Mouse (Mus musculus): Measurements from ENCODE around the gene Mamdc2.

The Mamdc2 gene

GRCm38 (mm10) chr19:23435731-23436130, 12.5 kb downstream of the Mamdc2 start:
- DNase-seq (ENCODE audit: low read depth in 2 of 2, low spot score in 2 of 2) = no peak

DNA sequence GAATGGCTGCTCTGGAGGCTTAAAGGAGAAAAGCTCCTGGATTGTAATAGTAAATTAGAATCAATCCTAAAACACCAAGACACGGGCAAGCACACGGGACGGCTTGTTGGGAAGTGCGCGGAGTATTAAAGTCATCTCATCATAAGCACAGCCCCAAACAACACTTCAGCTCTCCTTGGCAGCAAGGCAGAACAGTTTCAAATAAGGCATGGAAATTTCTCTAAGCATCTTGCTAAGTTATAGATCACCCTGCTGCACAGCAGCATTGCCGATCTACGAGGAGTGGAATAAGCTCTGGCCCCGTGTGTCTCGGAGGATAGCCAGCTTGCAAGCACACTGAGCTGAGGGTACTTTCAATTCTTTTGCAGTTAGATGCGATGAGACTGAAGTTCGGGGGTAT, 13.8 kb downstream of the Mamdc2 start:
- no peak for DNase-seq (ENCODE audit: low read depth in 2 of 2, low spot score in 2 of 2)

- DNase-seq (ENCODE audit: low read depth in 2 of 2, low spot score in 2 of 2) = no peak
Observed at GRCm38 (mm10) chr19:23417668-23418067, 30.6 kb downstream of the Mamdc2 start.

GRCm38 (mm10) chr19:23410800-23411199, 37.4 kb downstream of the Mamdc2 start:
- no peak for DNase-seq (ENCODE audit: low read depth in 2 of 2, low spot score in 2 of 2)

GRCm38 (mm10) chr19:23410328-23410727, 37.9 kb downstream of the Mamdc2 start:
- DNase-seq (ENCODE audit: low read depth in 2 of 2, low spot score in 2 of 2) = no peak

DNA sequence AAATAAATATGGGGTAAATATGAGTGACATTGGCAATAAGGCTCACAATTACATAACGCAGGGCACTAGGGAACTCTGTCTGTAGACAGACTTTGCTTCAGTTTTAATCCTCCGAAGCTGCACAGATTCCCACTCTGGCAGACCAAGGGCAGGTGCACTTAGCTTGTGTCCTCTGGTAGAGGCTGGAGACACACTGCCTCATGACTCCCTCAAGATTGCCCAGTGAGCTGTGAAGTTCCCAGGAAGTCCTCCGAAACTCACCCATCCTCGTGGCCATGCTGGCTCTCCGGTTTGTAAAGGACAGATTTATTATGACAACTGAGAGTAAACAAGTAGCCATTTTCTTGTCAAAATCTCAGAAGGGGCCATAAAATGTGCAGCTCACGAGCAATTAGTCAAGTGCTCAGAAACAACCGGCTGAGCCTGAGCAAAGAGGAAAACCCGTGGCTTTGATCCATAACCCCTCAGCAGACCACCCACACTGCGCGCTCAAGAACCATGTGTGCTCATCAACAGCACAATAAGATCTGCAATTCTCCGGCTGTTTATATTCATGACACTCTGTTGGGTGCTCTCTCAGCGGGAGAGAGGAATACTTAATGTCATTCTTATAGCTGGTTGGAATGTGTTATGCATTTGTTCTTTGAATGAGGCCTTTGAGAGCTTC, 46.6 kb downstream of the Mamdc2 start:
- no peak for DNase-seq (ENCODE audit: low read depth in 2 of 2, low spot score in 2 of 2)

GRCm38 (mm10) chr19:23400485-23400884, 47.8 kb downstream of the Mamdc2 start:
- DNase-seq (ENCODE audit: low read depth in 2 of 2, low spot score in 2 of 2) = no peak

DNA sequence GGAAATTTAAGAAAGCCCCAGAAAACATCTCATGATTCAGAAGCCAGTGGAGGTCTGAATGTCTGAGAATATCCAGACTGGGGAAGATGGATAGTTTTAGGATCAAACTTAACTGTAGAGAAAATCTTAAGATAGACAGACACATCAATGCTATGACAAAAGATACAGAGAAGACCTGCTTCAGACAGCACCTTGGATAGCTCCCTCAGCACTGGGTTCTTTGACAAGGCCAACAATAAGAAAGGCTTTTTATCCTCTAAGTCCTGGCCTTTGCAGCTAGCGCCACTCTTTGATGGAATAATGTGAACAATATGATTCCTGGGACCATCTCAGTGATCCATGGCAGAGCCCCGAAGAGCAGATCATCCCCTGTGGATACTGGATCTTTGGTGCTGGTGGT, 52.3 kb downstream of the Mamdc2 start:
- no peak for DNase-seq (ENCODE audit: low read depth in 2 of 2, low spot score in 2 of 2)

- DNase-seq (ENCODE audit: low read depth in 2 of 2, low spot score in 2 of 2) = no peak
Observed at GRCm38 (mm10) chr19:23394597-23394996, 53.6 kb downstream of the Mamdc2 start.

DNA sequence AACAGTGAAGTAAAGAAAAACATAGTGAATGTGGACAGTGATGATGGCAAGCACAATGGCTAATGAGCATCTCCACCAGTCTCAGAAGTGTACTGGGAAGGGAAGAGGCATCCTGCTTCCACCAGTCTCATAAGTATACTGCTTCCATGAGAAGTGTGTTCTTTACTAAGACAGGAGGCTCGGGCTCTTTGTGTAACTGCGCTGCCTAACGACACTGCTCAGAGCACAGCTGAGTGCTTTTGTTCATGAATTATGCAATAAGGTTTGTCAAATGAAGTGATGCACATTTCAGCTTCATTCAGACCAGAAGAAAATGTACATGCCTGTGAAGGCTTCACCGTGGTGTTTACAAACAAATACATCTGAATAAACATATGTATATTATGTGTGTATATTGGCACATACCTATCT, 59.4 kb downstream of the Mamdc2 start:
- no peak for DNase-seq (ENCODE audit: low read depth in 2 of 2, low spot score in 2 of 2)

DNA sequence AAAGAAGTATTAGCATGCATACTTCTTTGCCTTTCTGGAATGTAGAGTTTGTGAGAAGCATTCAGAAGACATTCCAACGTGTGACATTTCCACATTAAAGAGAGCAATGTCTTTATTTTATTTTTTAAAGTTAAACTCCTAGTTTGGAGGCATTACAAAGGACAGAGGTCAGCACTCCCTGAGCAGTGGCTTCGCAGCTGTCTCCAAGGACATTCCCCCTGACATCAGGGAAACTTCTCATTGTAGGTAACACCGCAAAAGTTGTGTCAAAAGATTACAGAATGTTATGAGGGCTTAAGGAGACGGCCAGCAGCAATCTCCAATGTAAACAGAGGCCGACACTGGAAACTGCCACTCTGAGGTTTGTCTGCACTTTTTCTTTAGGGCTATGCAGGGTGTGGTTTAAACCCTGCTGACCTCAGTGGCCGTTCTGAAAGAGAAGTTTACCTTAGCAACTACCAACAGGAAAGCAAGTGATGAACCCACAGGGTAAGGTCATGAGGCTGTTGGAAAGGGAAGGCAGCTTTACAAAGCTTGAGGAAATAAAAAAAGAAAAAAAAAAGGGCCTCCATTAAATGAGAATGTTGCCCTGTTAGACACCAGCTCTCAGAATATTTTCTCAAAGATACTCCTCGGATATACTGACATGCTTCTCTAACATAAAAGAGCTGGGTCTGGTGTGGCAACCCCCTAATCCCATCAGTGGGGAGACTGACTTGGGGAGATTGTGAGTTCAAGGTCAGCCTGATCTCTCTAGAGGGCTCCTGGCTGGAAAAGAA, 60.0 kb downstream of the Mamdc2 start:
- DNase-seq (ENCODE audit: low read depth in 2 of 2, low spot score in 2 of 2) = no peak

DNA sequence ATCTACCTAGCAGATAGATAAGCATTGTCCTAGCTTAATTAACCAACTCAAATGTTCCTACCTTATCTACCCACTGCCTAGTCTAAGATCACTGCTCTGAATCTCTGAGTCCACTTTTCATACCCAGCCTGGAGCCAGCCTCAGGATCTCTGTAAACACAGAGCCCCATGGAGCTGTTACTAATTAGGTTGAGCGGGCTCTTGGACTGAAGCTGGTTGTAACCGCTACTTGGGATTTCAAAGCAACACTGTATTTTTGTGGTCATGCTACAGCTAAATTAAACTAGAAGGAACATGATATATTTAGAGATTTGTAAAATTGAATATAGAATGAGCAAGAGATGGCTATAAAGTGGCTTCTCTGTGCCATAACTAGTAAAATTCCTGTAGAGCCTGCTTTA, 65.8 kb downstream of the Mamdc2 start:
- no peak for DNase-seq (ENCODE audit: low read depth in 2 of 2, low spot score in 2 of 2)

GRCm38 (mm10) chr19:23380968-23381367, 67.3 kb downstream of the Mamdc2 start:
- DNase-seq (ENCODE audit: low read depth in 2 of 2, low spot score in 2 of 2) = no peak

DNA sequence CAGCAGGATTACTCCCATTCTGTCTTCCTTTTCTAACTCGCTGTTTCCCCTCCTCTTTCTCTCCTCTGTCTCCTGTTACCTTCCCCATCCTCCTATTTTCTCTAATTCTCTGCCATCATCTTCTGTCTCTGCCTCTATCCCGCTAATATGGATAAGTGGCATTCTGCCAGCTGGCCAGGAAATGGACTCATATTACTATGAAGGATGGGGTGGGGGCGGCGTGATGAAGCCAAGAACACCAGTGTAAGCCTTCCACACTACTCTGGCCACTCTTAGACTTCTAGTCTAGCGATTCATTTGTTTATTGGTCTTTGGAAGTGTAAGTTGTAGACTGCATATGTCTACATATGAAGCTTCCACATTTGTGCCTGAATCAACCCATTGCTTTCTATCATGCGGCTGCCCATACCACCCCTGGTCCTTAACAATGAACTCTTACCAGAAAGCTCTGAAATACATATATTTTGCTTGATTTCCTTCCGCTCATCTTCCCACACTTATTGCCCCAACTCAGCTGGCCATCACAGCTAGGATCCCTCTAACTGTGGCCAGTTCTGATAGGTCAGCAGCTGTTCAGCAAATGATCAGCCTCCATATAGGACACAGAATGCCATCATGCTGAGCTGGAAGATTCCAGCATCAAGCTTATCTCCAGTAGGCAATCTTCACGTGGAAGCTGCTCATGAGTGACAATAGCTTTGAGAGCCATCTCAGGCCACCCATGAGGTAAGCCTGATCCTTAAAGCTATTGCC, 68.3 kb downstream of the Mamdc2 start:
- no peak for DNase-seq (ENCODE audit: low read depth in 2 of 2, low spot score in 2 of 2)

DNA sequence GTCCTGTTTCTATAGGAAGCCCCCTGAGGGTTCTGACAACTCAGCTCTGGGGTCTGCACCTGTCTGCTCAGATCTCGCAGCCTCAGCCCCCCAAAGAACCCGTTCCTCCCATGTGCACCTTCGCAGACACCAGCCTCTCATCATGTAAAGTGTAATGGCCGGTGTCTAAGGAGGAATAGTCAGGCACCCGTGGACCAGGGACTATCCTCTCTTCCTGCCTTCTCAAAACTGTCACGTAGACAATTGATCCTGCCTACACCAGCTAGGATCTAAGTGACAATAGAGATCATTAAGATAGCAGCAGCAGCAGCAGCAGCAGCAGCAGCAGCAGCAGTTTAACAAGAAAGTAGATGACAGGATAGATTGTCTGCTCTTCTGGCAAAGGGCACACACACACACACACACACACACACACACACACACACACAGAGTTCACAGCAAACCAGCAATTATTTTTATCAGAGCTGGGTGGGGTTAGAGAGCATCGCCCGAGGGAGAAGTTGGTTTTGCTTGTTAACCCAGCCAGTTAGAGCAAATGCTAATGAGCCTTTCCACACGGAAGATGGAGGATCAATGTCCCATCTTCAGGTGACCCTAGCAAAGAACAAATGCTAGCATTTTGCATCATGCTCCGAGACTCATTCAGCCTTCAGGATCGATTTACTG, 71.6 kb downstream of the Mamdc2 start:
- DNase-seq (ENCODE audit: low read depth in 2 of 2, low spot score in 2 of 2) = no peak

DNA sequence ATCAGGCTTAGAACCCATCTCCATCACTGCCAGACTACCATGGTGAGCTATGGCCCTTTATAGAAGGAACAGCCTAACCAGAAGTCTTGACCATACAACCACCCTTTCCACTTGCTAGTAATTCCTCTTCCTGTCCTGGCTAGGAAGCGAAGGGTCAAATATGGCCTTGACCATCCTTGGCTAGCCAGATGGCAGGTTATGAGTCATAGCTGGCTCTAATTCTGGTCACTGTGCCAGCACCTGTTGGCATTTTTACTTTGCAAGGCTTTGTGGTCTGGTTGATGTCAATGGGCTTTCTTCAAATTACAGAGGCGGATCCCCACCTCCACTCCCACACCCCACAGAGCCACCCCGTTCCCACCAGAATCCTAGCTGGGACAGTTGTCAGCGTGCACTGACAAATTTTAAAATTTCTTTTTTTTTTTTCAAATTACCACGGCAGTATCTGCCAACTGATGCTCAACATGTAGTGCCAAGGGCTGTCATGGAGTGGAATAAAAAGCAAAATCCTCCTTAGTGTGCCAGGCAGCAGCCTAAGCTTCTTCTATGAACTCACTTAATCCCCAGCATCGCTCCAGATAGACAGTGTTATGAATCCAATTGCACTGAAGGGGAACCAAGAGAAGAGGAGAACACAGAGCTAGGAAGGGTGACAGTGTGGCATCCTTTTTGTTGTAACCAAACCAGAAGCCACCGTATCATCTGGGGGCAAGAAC, 73.1 kb downstream of the Mamdc2 start:
- DNase-seq (ENCODE audit: low read depth in 2 of 2, low spot score in 2 of 2) = no peak

DNA sequence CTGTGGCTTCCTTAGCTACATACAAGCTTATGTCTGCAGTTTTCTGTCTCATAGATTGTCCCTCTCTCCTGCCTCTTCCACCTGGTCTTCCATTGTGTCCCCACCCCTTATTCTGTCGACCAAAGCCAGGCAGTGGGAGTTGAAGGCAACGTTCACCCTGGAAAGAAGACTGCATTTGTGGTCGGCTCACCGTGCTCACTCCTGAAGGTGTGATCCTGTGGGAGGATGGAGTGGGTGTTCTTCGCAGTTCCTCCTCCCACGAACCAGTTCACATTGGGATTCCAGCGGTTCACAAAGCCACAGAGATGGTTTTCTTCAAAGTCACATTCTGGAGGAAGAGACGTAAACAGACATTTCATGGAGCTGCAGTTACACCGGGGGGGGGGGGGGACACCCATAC, 74.5 kb downstream of the Mamdc2 start:
- DNase-seq (ENCODE audit: low read depth in 2 of 2, low spot score in 2 of 2) = no peak

- DNase-seq (ENCODE audit: low read depth in 2 of 2, low spot score in 2 of 2) = peak; percentile 17 to 29
Observed at GRCm38 (mm10) chr19:23373287-23373686, 75.0 kb downstream of the Mamdc2 start.

DNA sequence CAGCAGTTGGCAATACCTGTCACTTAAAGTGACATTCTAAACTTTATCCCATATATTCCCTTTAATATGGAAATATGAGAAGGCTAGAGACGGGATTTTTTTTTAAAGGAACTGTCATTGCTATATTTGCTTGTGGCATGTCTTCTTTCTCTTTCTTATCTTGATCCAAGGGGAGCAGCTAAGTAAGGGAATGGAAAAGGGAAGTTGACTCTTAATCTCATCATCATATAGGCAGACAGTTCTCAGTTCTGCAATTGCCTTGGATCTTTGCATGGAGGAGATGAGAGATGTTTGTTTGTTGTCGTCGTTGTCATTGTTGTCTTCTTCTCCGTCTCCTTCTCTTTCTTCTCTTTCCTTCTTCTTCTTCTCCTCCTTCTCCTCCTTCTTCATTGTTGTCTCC, 79.0 kb downstream of the Mamdc2 start:
- no peak for DNase-seq (ENCODE audit: low read depth in 2 of 2, low spot score in 2 of 2)

DNA sequence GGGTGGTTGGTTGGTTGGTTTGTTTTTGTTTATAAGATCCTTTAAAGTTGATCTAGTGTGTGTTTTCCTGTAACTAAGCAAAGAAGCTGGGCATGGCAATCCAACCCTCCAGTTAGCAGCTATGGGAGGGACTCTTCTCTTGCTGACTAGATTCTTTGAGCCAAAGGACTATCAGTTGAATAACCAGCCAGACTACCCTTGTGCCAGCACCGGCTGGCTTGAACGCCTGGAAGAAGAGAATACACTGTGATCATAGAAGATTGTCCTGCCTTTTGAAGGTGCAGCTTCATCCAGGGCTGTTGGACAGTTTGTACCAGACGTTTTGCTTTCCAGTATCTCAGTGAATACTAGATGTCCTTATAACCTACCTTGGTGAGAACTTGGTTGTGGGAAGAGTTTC, 86.2 kb downstream of the Mamdc2 start:
- DNase-seq (ENCODE audit: low read depth in 2 of 2, low spot score in 2 of 2) = no peak

DNA sequence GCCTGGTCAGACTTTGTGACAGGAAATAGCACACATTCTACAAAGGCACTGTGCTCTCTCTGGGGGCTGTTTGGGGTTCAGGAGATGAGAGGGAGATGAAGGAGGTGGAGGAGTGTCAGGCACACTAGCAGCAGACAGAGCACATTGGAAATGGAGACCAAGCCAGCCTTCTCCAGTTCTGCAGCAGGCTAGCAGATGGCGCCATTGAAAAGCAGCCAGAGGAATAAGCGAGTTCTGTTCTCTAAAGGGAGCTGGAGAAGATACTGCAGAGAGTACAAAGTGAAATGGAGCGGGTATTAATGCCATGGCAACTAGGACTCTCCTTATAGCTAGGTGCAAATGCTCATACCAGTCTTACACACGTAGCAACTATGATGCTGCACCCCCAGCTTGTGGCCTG, 87.1 kb downstream of the Mamdc2 start:
- no peak for DNase-seq (ENCODE audit: low read depth in 2 of 2, low spot score in 2 of 2)

All from CD8-positive naive resting alpha-beta T cell, adult 2 months (primary cell).